Mouse (Mus musculus) adrenal gland, adult 18-20 months (tissue): ENCODE data around the gene Hsd11b1. TPM values are rescaled to one million over a fixed set of nuclear protein-coding genes. Genes with fewer than 3 reads are reported as not detected.
"Not testable (repeated sequence)": the region's sequence is repeated elsewhere in the genome, so short reads cannot be mapped to it uniquely, and the experiment has no call there.

Experiments
- DNase-seq, 2 experiments: peaks; one replicate each; pipeline ENCODE4 v3.0.0; 2021 to 2022; ENCODE audit warnings: low spot score in 2 of 2
- total RNA-seq, 2 experiments: library from RNA; stranded (reverse); gene quantifications; 1 replicate in 1 of 2; 2 replicates in 1 of 2; pipeline ENCODE4 v1.2.3; 2021

The Hsd11b1 gene
- total RNA-seq, 2 experiments from 2014 or later, result 109 to 216 TPM

DNA sequence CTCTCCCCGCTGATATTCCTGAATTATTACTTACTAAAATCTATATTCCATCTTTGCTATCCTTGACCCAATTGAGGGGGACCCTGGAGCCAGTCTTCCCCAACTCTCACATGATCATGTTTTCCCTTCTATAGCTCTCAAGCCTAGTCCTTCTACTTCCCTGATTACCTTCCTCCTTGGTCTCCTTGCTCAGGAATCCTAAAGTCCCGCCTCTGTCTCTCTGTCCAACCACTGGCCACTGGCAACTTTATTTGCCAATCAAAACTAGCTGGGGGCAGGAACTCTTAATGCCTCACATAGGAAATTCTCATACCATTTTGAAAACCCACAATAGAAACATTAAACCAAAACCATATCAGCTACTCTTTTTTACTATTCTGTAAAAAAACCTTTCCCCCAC is 17.5 kb upstream of the Hsd11b1 start:
- no peak for DNase-seq

DNA sequence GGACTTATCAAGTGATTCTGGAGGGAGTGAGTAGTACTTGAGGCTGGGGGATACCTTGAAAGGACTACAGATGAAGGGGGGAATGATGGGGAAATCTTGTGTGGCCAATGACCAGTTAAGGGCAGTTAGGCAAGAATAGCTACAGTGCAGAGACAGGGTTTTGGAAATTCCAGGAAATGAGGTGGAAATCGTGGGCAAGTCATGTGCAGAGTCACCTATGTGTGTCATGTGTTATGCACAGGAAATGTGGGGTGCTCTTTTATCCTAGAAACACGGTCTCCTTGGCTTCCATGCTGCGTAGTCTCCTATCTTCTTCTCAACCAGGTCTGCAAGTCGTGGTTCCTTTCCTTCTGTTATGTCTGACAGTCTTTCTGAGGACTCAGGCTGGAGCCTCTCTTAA is 15.6 kb upstream of the Hsd11b1 start:
- no peak for DNase-seq

DNA sequence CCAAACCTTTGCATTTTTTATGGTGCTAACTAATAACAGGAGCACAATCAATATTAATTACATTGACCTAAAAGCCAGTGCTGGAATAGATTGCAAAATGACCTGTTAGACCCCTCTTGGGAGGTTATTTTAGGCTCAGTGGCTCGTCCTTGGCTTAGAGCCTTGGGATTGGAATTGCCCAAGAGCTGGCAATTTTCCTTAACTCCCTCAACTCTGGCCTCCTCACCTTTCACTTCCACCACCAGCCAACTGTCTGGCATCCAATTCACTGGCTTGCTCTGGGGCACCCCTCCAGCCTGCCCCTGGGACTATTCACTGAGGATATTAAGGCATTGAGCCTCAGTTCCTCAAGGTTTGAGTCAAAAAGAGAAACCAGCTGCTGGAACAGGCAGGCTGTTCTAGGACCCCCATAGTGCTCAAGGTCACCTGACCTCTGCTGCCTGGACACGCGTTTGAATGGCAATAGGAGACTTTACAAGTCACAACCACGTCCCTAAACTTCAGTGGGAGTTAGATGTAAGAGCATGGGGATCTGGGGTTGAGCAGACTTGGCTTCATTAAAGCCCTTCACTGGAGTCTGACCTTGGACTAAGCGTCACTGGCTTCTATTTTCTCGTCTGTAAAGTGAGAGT is 14.7 kb upstream of the Hsd11b1 start:
- DNase-seq, result peak in 1 of 2 experiments; percentile 48

DNA sequence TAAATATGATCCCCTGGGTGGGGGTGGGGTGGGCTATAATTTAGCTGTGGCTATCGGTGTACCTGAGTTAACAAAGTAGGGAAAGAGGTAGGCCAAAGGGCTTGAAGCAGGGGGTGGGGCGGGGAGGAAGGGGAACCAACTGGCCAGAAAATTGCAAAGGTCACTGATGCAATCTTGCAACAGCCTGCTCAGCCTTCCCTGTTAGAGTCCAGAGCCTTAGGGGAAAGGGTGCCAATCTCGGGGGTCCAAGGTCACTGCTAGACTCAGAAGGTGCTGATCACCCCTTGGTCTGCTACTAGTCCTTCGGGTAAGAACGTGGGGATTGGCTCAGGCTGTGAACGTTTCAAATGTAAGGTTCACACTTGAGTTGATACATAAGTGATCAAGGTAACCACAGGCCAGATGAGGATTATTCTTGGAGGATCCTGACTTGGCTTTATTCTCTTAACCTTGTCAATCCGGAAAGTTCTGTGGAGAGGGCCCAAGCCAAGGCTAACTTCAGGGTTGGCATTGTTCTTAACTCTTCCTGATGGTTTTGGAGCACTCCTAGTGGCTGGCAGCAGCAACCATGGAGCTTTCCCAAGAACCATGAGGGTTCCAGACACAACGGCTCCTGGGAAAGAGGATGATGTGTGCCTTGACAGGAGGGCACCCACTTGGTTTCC is 10.7 kb upstream of the Hsd11b1 start:
- no peak for DNase-seq

DNA sequence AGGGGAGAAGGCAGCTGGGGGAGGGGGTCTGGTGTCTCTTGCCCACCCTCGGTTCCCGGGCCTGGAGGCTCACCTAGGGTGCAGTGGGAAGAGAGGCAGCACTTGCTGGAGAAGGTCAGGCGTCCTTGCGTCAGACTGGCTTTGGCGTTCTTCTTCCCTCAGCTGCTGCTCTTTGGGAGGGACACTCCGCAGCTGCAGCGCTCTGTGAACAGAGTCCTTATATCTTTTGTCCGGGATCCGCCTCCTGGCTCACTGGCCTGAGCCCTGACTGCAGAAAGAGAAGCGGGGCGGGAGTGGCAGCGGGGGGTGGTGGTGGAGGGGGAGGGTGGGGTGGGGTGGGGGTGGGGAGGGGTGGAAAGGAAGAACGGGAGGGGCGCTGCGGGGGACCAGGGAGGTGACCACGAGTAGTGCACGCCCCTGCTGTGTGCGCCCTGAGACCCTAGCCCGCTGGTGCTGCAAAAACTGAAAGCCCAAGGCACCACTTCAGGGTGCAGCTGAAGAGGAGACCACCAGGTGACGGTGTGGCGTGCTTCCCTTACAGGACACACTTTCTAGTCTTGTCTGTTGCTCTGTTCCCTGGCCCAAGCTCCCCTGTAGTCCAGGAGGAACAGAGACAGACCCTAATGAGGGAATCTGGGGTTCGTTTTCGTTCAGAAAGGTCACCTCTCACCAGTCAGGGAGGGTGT is 9.2 kb upstream of the Hsd11b1 start, which contains the start of gene G0s2:
TSS of gene G0s2 (minus strand) at position 302 of the 686 bp plus-strand sequence.
- peak; percentile 73 to 74 for DNase-seq

DNA sequence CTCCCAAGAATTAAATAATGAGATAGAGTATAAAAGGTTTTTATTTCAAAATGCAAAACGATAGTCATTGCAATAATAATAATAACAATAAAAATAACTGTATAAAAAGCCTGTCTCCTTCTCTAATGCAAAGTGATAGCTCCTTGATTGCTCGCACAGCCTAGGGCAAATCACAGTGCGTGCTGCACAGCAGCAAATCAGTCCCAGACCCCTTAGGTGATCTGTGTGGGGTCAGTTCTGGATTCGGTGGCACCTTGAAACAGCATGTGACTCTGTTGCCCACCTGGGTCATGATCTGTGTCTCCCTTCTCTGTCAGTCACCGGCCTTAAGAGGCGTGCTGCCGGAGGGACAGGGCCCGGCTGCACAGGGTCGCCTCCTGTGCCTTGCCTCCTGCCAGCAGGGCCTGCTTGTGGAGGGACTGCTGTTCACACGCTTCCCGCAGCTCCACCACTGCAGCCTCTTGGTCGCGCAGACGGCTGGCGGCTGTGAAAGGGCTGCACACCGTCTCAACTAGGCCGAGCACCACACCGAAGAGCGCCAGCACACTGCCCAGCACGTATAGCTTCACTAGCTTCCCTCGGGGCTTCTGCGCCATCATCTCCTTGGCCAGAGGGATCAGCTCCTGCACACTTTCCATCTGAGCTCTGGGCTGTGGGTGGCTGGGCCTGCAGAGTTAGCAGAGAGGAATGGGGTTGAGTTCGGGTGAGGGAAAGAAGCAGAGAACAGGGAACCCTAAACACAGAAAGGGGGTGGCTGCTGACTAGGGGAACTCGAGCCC is 8.5 kb upstream of the Hsd11b1 start:
- DNase-seq, result peak; percentile 43 to 48

DNA sequence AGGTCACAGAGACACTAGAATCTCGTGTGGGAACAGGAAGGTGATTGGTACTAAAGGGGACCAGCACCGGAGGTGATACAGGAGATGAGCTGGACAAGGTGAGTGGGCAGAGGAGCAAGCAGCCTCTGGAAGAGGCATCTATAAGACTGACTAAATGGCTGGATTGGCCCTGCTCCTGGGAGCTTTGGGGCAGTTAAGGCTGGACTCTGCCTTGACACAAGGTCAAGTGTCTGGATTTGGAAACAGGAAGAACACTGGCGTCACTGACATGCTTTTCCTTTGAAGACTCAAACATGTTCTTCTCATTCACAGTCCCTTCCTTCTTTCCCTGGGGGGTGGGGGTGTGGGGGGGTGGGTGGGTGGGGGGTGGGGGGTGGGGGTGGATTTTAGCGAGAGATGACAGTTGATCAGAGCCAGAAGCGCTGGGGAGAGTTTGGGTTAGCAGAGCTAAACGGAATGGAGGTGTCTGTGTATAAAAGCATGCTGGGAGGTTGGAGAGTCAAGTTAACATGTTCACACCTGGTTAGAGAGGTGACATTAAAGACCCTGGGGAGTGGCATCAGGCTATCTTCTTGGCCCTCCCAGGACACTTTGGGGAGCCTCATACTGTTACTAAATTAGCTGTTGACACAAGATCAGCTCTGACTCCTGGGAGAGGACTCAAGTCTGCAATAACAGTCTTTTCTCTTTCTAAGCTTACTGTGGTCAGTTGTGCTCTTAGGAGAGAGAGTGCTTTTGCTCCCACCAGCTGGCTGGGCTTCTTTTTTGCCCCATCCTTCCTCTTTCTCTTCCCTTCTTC is 7.3 kb upstream of the Hsd11b1 start:
- no peak for DNase-seq

DNA sequence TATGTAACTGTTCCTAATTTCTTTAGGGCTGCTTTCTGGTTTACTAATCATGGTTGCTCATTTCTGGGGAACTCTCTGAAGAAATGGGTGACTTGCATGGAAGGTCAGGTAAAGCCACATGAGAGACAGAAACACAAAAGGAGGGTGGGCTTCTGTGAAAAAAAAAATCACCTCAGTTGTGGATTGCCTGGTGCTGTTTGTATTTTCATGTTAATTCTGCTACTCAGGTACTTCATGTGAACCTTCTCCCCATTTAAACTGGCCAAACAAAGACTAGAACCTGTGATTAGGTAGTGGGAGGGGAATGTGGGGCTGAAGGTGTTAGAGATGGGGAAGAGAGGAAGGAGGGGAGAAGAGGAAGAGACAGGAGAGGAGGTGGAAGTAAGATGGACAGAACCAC is 1.9 kb upstream of the Hsd11b1 start:
- no peak for DNase-seq

DNA sequence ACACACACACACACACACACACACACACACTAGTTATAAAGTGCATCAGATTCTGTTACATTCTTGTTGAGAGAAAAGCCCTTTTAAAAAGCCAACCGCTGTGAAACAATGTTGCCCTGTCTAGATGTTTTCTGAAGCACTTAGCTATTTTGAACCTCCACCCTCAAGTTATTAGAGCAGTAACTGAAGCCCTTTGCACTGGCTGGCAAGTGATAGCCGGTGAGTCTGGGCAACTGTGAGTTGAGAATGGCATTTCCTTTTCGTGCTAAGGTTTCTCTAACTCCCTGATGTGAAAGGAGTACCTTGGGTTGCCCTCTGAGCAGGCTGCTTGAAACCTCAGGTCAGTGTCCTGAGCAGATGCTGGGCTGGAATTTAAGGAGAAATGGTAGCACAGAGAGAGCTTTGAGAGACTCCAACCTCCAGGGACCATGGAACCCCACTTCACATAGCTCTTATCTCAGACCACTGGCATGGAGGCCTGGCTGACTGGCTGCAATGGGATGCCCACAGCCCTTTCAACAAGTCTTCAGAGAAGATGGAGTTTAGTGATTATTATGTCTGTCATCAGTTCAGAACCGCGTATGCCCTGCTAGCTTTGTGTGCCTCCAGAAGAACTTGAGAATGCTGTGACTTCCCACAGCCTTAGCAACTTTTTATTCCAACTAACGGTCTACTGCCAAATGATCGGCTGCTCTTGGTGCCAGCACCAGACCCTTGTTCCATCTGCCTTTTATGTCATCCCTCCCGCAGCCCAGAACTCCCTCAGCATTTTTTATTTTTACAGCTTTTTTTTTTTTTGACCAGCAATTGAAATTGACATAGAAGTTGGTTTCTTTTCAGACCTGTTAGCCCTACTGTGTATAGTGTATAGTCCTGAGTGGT is 608 bp downstream of the Hsd11b1 start:
- no peak for DNase-seq

DNA sequence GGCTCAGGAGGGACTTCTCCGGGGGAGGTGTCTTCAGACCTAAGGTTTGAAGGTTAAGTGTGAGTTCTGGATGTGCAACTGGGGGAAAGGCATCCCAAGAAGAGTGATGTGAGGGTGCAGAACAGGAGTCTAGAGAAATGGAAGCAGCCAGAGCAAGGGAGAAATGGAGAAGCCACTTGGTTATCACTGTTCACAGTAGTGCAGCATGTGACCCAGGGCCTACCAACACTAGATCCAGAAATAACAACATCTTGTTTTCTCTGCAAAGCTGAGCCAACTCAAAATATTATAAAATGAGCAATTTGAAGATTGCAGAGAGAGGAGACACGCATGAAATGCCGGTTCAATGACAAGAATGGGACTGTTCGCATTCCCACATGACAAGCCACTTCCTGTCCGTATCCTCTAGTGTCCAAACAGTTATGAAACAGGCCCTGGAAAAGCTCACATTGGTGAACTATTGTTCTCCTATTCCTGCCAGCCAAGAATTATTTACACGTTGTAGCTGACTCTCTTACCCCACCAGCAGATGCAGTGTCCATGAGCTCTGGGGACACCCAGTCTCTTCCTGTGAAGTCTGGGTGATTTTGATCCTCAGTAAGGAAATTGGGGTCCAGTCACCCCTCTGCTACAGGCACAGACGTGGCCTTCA is 1.9 kb downstream of the Hsd11b1 start:
- no peak for DNase-seq

DNA sequence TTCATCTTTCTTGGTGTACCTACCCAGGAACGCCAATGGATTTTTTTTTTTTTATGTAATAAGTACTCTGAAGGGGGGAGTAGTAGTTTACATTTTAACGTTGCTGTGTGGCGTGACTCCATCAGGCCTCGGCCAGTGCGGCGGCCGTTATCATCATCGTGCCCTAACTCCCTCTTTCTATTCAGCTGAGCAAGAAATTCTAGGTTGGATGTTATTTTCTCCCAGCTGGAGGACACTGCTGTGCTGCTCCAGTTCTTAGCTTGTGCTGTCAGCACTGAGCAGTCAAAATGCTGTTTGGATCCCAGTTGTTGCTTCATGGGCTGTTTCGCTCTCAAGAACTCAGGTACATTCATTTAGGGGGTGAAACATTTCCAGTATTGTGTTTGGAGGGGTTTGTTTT is 4.3 kb downstream of the Hsd11b1 start:
- DNase-seq, result no peak

DNA sequence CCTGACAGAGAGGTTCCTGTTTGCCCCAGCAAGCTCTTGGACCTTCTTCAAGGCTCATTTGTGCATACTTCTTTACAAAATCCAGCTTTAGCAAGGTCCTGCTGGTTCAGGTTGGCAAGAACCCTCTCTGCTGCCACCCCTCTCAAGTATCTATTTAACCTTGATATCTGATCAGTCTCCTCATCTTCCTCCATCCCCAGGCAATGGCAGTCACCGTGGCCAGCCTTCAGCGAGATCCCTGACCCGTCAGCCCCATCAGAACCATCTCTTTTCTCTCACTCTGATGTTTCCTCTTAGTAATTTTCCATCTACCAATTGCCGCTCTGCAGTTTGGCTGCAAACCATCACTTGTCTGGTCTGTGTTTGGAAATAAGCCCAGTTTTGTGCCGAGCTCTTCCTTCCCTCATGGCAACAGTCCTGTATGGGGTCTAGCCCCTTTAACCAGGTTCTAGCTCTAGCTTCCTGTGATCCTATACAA is 7.2 kb downstream of the Hsd11b1 start:
- no peak for DNase-seq

DNA sequence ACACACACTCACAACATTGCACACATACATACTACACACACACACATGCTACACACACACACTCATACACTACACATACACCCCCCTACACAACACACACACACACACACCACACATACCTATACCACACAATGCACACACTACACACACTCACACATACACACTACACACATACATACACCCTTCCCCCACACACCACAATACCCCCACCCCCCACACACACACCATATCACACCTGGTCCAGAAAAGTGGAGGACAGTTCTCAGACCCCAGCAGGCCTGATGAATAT is 7.6 kb downstream of the Hsd11b1 start:
- no peak for DNase-seq

DNA sequence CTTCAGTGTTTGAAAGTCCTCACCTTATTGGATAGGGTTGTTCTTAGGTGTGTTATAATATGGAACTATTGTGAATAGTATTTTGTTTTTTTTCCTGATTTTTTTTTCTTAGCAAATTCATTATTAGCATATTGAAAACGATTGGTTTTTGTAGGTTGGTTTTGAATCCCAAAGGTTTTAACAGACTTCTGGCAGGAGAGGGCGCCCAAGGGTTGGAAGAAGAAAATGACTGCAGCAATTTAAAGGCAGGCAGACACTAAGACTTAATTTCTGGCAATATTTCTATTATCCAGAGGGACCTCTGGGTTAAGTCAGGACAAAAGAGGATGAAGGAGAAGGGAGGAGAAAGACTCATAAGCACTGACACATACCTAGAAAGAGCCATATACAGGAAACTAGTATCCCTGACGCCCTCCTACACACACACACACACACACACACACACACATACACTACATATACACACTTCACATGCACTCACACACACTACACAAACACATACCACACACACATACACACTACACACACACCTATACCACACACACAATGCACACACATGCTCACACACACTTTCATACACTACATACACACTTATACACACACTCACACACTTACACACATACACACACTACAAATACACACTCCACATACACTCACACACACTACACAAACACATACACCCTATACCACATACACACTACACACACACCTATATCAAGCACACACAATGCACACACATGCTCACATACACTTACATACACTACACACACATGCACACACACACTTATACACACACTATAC is 8.2 kb downstream of the Hsd11b1 start:
- DNase-seq, result peak; percentile 65 to 79

DNA sequence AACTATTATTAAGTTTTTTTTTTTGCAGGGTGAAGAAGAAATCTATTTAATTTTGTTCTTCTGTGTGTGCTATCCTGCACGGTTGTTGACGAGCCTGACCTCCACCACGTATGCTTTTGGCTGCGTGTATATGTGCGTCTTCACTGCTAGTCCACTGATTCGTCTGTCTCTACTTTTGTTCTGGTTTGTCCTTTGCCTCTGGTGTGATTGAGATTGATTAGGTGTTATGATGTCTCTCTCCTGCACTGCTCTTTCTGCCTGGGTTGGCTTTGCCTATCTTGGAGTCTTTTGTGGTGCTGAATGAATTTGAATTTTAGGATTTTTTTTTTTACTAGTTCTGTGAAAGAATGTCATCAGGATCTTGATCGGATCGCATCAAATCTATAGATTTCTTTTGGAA is 8.8 kb downstream of the Hsd11b1 start:
- no peak for DNase-seq

DNA sequence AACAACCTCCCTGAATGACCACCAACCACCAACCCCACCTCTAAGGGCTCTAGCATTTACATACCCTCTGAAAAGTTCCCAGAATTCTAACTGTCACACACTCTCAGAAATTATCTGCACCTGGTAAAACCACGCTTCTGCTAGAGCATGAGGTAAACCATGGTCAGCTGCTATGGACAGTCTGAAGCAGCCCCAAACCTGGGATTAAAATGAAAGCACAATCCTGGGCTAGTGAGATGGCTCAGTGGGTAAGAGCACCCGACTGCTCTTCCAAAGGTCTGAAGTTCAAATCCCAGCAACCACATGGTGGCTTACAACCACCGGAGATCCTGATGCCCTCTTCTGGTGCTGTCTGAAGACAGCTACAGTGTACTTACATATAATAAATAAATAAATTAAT is 10.0 kb downstream of the Hsd11b1 start:
- not testable (repeated sequence) for DNase-seq

DNA sequence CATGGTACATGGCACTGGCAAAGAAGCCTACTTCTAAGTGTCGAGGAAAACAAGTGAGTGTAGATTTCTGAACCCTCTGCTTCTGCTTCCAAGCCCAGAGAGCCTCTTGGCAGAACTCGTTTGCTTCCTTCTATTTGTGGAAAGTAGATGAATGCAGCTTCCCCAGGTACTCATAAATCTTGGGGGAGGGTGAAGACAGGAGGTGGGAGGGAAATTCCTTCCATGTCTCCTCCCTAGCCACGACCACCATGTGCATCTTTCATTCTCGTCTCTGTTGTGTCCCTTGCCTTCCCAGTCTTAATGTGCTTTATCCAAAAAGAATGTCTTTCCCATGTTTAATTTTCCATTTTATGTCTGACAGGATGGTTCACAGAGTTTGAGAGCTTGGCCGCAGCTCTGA is 11.3 kb downstream of the Hsd11b1 start:
- no peak for DNase-seq

DNA sequence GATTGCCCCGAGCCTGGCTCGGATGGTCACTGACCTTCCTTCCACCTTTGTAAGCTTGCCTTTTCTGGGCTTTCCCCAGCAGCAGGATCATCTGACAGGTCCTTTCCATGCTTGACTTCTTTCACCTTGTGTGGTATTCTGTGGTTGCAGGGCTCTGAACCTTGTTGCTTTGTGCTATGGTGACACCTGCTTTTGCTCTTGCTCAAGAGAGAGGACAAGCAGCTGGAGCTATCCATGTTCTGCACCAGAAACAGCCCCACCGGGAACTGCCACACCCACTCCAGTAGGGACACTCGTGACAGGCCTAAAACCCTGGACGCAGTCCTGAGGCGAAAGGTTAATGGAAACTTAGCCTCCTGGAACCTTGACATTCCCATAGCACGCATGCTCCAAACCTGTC is 12.5 kb downstream of the Hsd11b1 start:
- no peak for DNase-seq

DNA sequence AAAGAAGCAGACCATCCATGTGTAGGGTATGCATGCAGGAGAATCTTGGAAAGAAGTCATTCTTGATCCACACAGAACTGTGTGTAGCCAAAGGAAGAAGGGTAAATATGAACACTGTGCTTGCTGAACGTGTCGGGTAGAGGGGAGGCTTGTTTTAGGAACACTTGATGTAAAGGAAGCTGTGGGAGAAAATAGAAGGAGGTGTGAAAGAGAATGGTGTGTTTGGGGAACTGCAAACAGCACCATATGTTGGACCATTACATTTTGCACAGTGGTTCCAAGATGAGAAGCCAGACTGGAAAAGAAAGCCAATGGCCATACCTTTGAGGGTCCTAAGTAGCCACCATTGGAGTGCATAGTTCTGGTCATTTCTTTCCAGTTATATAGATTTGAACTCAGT is 13.8 kb downstream of the Hsd11b1 start:
- DNase-seq, result no peak
